9 mouse cellular contexts compared by ENCODE assay signal in the genomic region with DNA sequence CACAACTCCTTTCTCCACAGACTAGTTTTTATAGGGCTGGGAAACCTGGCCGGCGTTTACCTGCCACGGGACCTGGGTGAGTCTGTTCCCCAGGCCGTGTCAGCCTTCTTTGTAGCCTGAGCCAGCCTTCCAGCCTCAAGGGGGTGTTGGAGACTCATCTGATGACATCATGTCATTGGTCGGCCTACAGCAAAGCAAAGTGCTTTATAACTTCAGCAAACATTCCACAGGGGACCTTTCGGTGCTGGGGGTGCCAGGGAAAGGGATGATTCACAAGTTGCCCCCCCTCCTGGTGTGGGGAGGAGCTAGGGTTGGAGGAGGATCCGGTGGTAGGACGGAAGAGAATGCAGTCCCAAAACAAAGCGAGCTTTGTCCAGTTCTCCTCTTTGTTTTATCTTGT. TPM values are rescaled to one million over a fixed set of nuclear protein-coding genes. Genes with fewer than 3 reads are reported as not detected.
DNase-seq lines count a peak whose midpoint lies in the region; ATAC-seq and TF ChIP-seq lines count a peak whose summit lies in the region.
"Had no signal": no experiment of that assay in that cellular context is flagged by ENCODE, and none has a peak within 500 bp of the region (broad histone marks: within the 10 kb centered on the region; RNA-seq: fewer than 3 reads in every experiment).

No protein-coding gene starts in this region.

- no peak for ATAC-seq in embryonic facial prominence, embryonic 12.5 days (ENCODE audit: insufficient number of reproducible peaks, insufficient read depth, low FRiP score, low TSS enrichment)
- no peak for ATAC-seq in limb, embryonic 14.5 days (ENCODE audit: low FRiP score, low read depth)

- H3K27me3 ChIP-seq in embryonic facial prominence, embryonic 12.5 days = 0 out of 2 replicates have a peak, but pooled peaks cover 6% of the 10 kb centered on the region
- peaks cover 65% of the 10 kb centered on the region for H3K27me3 ChIP-seq in hindbrain, embryonic 10.5 days (ENCODE audit: insufficient read depth, poor library complexity, severe bottlenecking)
- H3K27me3 ChIP-seq in limb, embryonic 14.5 days (ENCODE audit: control insufficient read depth, insufficient read depth, low read length) = peaks cover 5% of the 10 kb centered on the region; the same call in 1 of the 2 replicates
- H3K27me3 ChIP-seq in small intestine, adult 2 months (ENCODE audit: control insufficient read depth, insufficient read depth, low read length) = peaks cover 2% of the 10 kb centered on the region; the same call in 1 of the 2 replicates

- H3K4me1 ChIP-seq in embryonic facial prominence, embryonic 12.5 days = peaks cover 39% of the 10 kb centered on the region
- H3K4me1 ChIP-seq in hindbrain, embryonic 10.5 days (replicated peaks) = peaks cover 82% of the 10 kb centered on the region
- H3K4me1 ChIP-seq in limb, embryonic 14.5 days (ENCODE audit: control insufficient read depth, insufficient read depth, low read length) = peaks cover 32% of the 10 kb centered on the region
- H3K4me1 ChIP-seq in small intestine, adult 2 months (ENCODE audit: control insufficient read depth, insufficient read depth, insufficient read length, low read length) = peaks cover 18% of the 10 kb centered on the region

- H3K4me2 ChIP-seq in embryonic facial prominence, embryonic 12.5 days (replicated peaks) = peak overlapping the region; percentile 79; the same call in 1 of the 2 replicates
- H3K4me2 ChIP-seq in limb, embryonic 14.5 days (replicated peaks; ENCODE audit: low read depth, low read length, severe bottlenecking) = peak overlapping the region; percentile 88; the same call in 1 of the 2 replicates

- 0 out of 2 replicates have a peak overlapping the region, but pooled peaks have one; percentile 12 for H3K27ac ChIP-seq in embryonic facial prominence, embryonic 12.5 days
- H3K27ac ChIP-seq in hindbrain, embryonic 10.5 days = peak overlapping the region; percentile 66
- H3K27ac ChIP-seq in limb, embryonic 14.5 days (replicated peaks; ENCODE audit: low read depth, low read length) = no peak overlapping the region
- H3K27ac ChIP-seq in small intestine, adult 2 months (ENCODE audit: insufficient read depth, low read depth, low read length) = peak overlapping the region; percentile 81

- 25% methylated on average over 9 of the region's 9 CpGs for WGBS in embryonic facial prominence, embryonic 12.5 days
- WGBS in hindbrain, embryonic 10.5 days = 34% methylated on average over 9 of the region's 9 CpGs
- WGBS in limb, embryonic 14.5 days = 28% methylated on average over 9 of the region's 9 CpGs
- WGBS in small intestine, adult 2 months = 10% methylated on average over 9 of the region's 9 CpGs

- H3K9me3 ChIP-seq in embryonic facial prominence, embryonic 12.5 days = no peaks in the 10 kb centered on the region
- H3K9me3 ChIP-seq in hindbrain, embryonic 10.5 days = no peaks in the 10 kb centered on the region
- no peaks in the 10 kb centered on the region for H3K9me3 ChIP-seq in limb, embryonic 14.5 days (ENCODE audit: control insufficient read depth, low read length)

- no peak overlapping the region for H3K9ac ChIP-seq in embryonic facial prominence, embryonic 12.5 days
- H3K9ac ChIP-seq in limb, embryonic 14.5 days (ENCODE audit: low read depth, low read length, severe bottlenecking) = no peak overlapping the region

- no peak for TF ChIP-seq CTCF in small intestine, adult 2 months (IDR thresholded peaks at IDR 0.05; ENCODE audit: extremely low read depth, insufficient read length, insufficient replicate concordance, low read depth, low read length)

- H3K36me3 ChIP-seq in embryonic facial prominence, embryonic 12.5 days = no peaks in the 10 kb centered on the region
- 0 out of 2 replicates have a peak, but pooled peaks cover 6% of the 10 kb centered on the region for H3K36me3 ChIP-seq in hindbrain, embryonic 10.5 days
- peaks cover 4% of the 10 kb centered on the region; the same call in 1 of the 2 replicates for H3K36me3 ChIP-seq in limb, embryonic 14.5 days (ENCODE audit: control insufficient read depth, insufficient read depth, low read length)
- peaks cover 7% of the 10 kb centered on the region; the same call in 1 of the 2 replicates for H3K36me3 ChIP-seq in small intestine, adult 2 months (ENCODE audit: control insufficient read depth, insufficient read depth, low read length)

- no peak for TF ChIP-seq POLR2A in limb, embryonic 14.5 days (IDR thresholded peaks at IDR 0.05; ENCODE audit: borderline replicate concordance, extremely low read depth, insufficient read depth, insufficient read length)
- TF ChIP-seq POLR2A in small intestine, adult 2 months (IDR thresholded peaks at IDR 0.05; ENCODE audit: low read depth, low read length) = no peak

- peak; percentile 63 for DNase-seq in layer of hippocampus, adult 9-11 months
- DNase-seq in layer of hippocampus, postnatal 36 days = no peak
- peak; percentile 16 for DNase-seq in hindbrain, embryonic 10.5 days (ENCODE audit: low spot score)
- DNase-seq in limb, embryonic 14.5 days (ENCODE audit: low spot score) = no peak
- no peak for DNase-seq in testis, postnatal 10 days (ENCODE audit: low spot score)
- no peak for DNase-seq in right cerebral cortex, postnatal 25 days

- H3K4me3 ChIP-seq in embryonic facial prominence, embryonic 12.5 days = no peak overlapping the region
- peak overlapping the region; percentile 65; the same call in 1 of the 2 replicates for H3K4me3 ChIP-seq in hindbrain, embryonic 10.5 days
- H3K4me3 ChIP-seq in limb, embryonic 14.5 days (replicated peaks; ENCODE audit: low read length) = peak overlapping the region; percentile 2; the same call in 1 of the 2 replicates
- peak overlapping the region; percentile 73 for H3K4me3 ChIP-seq in small intestine, adult 2 months (ENCODE audit: low read depth, low read length)

RNA-seq across cellular contexts. Expression of a gene that starts 2.4 kb away (rescaled TPM):
- 10 to 100 TPM; 12.4 to 13.2 TPM for total RNA-seq in layer of hippocampus, postnatal 36 days (2021)
- polyA plus RNA-seq in embryonic facial prominence, embryonic 12.5 days (2016; fragmentation: Nextera tagmentation; extraction: Ambion mirVana) = 25.6 and 25.7 TPM in 2 replicates
- 19.2 and 19.4 TPM in 2 replicates for polyA plus RNA-seq in hindbrain, embryonic 10.5 days (2016; fragmentation: Nextera tagmentation; extraction: Ambion mirVana)
- polyA plus RNA-seq in limb, embryonic 14.5 days (2012; rRNA removed) = 25.2 and 34.3 TPM in 2 replicates
- polyA plus RNA-seq in limb, embryonic 14.5 days (2014; fragmentation: Nextera tagmentation; extraction: Ambion mirVana) = 23.1 and 24.3 TPM in 2 replicates
- 18.9 and 26.0 TPM in 2 replicates for polyA plus RNA-seq in small intestine, adult 2 months (2012; rRNA removed)

RNA-seq across cellular contexts. Expression of a gene that starts 10.5 kb away (rescaled TPM):
- total RNA-seq in layer of hippocampus, postnatal 36 days (2021) = not detected
- not detected in 2 replicates for polyA plus RNA-seq in embryonic facial prominence, embryonic 12.5 days (2016; fragmentation: Nextera tagmentation; extraction: Ambion mirVana)
- polyA plus RNA-seq in hindbrain, embryonic 10.5 days (2016; fragmentation: Nextera tagmentation; extraction: Ambion mirVana) = not detected in 2 replicates
- 0.65 and 0.72 TPM in 2 replicates for polyA plus RNA-seq in limb, embryonic 14.5 days (2012; rRNA removed)
- 0.58 TPM in 1 of 2 replicates, not detected in the other for polyA plus RNA-seq in limb, embryonic 14.5 days (2014; fragmentation: Nextera tagmentation; extraction: Ambion mirVana)
- 637 and 2,134 TPM in 2 replicates for polyA plus RNA-seq in small intestine, adult 2 months (2012; rRNA removed)
- total RNA-seq: MEL had no signal

RNA-seq across cellular contexts. Expression of a gene that starts 32.2 kb away (rescaled TPM):
- total RNA-seq in layer of hippocampus, postnatal 36 days (2021) = 10 to 100 TPM; 56.2 to 58.6 TPM
- polyA plus RNA-seq in embryonic facial prominence, embryonic 12.5 days (2016; fragmentation: Nextera tagmentation; extraction: Ambion mirVana) = 50.0 and 51.1 TPM in 2 replicates
- 51.1 and 60.7 TPM in 2 replicates for polyA plus RNA-seq in hindbrain, embryonic 10.5 days (2016; fragmentation: Nextera tagmentation; extraction: Ambion mirVana)
- 60.6 and 80.6 TPM in 2 replicates for polyA plus RNA-seq in limb, embryonic 14.5 days (2012; rRNA removed)
- 43.6 and 45.0 TPM in 2 replicates for polyA plus RNA-seq in limb, embryonic 14.5 days (2014; fragmentation: Nextera tagmentation; extraction: Ambion mirVana)
- polyA plus RNA-seq in small intestine, adult 2 months (2012; rRNA removed) = 62.5 and 105 TPM in 2 replicates

RNA-seq across cellular contexts. Expression of a gene that starts 41.9 kb away (rescaled TPM):
- total RNA-seq in layer of hippocampus, postnatal 36 days (2021) = 1 to 10 TPM; 5.1 to 5.8 TPM
- 3.6 TPM in 2 replicates for polyA plus RNA-seq in embryonic facial prominence, embryonic 12.5 days (2016; fragmentation: Nextera tagmentation; extraction: Ambion mirVana)
- 4.3 and 4.5 TPM in 2 replicates for polyA plus RNA-seq in hindbrain, embryonic 10.5 days (2016; fragmentation: Nextera tagmentation; extraction: Ambion mirVana)
- polyA plus RNA-seq in limb, embryonic 14.5 days (2012; rRNA removed) = 9.0 and 12.4 TPM in 2 replicates
- 4.4 and 5.1 TPM in 2 replicates for polyA plus RNA-seq in limb, embryonic 14.5 days (2014; fragmentation: Nextera tagmentation; extraction: Ambion mirVana)
- 15.8 and 28.3 TPM in 2 replicates for polyA plus RNA-seq in small intestine, adult 2 months (2012; rRNA removed)
- total RNA-seq: MEL had no signal

RNA-seq across cellular contexts. Expression of a gene that starts 54.7 kb away (rescaled TPM):
- under 1 TPM in 1 of 2 experiments, not detected in 1; 0.33 TPM for total RNA-seq in layer of hippocampus, postnatal 36 days (2021)
- 0.29 and 1.4 TPM in 2 replicates for polyA plus RNA-seq in embryonic facial prominence, embryonic 12.5 days (2016; fragmentation: Nextera tagmentation; extraction: Ambion mirVana)
- polyA plus RNA-seq in hindbrain, embryonic 10.5 days (2016; fragmentation: Nextera tagmentation; extraction: Ambion mirVana) = 0.29 and 0.38 TPM in 2 replicates
- polyA plus RNA-seq in limb, embryonic 14.5 days (2012; rRNA removed) = 0.19 and 0.20 TPM in 2 replicates
- polyA plus RNA-seq in limb, embryonic 14.5 days (2014; fragmentation: Nextera tagmentation; extraction: Ambion mirVana) = 0.92 and 1.5 TPM in 2 replicates
- 0.13 TPM in 1 of 2 replicates, not detected in the other for polyA plus RNA-seq in small intestine, adult 2 months (2012; rRNA removed)

Comparison
In these comparisons a context has a peak if more than half of its experiments do, and no peak if none do; other contexts are left out.
1. DNase-seq: peak in layer of hippocampus, adult 9-11 months (single experiment) and hindbrain, embryonic 10.5 days (single experiment); none in layer of hippocampus, postnatal 36 days (0 of 2), limb, embryonic 14.5 days (single experiment), testis, postnatal 10 days (single experiment) and right cerebral cortex, postnatal 25 days (single experiment).
2. RNA of a gene that starts 10.5 kb away (polyA plus RNA-seq): 637 to 2,134 TPM in small intestine, adult 2 months; 0.58 to 0.72 TPM in limb, embryonic 14.5 days, not detected in hindbrain, embryonic 10.5 days and not detected in embryonic facial prominence, embryonic 12.5 days; every median in the first group is over 100 times any median in the second.